Mouse (Mus musculus) kidney, embryonic 14.5 days (tissue): ENCODE results near the gene Nr2f2. TPM values are rescaled to one million over a fixed set of nuclear protein-coding genes. Genes with fewer than 3 reads are reported as not detected.
A peak's percentile ranks its signal among the peaks of the same experiment; 100 is the strongest.

ENCODE experiments used
- ATAC-seq: fragments of 200-750 bp; cut with Nextera tagmentation; 2 replicates; pipeline ENCODE4 v1.8.0; 2017; ENCODE audit warnings: moderate number of reproducible peaks, mild to moderate bottlenecking, moderate TSS enrichment, moderate library complexity; ENCODE audit not compliant: low FRiP score, low TSS enrichment
- H3K27ac ChIP-seq: fragments of 300-500 bp; sonication (generic); 2 replicates; pipeline ENCODE4 v1.5.1; 2014; ENCODE audit warnings: low read depth, mild to moderate bottlenecking, low read length, moderate library complexity, mixed read lengths
- H3K27me3 ChIP-seq: fragments of 300-500 bp; sonication (generic); 2 replicates; pipeline ENCODE4 v1.6.1; 2014; ENCODE audit warnings: mild to moderate bottlenecking, low read length; ENCODE audit not compliant: control insufficient read depth, insufficient read depth
- H3K36me3 ChIP-seq: fragments of 300-500 bp; sonication (generic); 2 replicates; pipeline ENCODE4 v1.6.1; 2014; ENCODE audit warnings: low read length, mixed read lengths; ENCODE audit not compliant: control insufficient read depth, insufficient read depth
- H3K4me1 ChIP-seq: fragments of 300-500 bp; sonication (generic); 2 replicates; pipeline ENCODE4 v1.6.1; 2014; ENCODE audit warnings: low read length, mixed read lengths; ENCODE audit not compliant: control insufficient read depth, insufficient read depth
- H3K4me2 ChIP-seq: fragments of 300-500 bp; sonication (generic); replicated peaks from 2 replicates; pipeline ENCODE4 v1.6.1; 2014; ENCODE audit warnings: low read depth, mild to moderate bottlenecking, low read length
- H3K4me3 ChIP-seq: fragments of 300-500 bp; sonication (generic); 2 replicates; pipeline ENCODE4 v1.5.1; 2014; ENCODE audit warnings: mild to moderate bottlenecking, low read length
- H3K9ac ChIP-seq: fragments of 300-500 bp; sonication (generic); 2 replicates; pipeline ENCODE4 v1.6.1; 2014; ENCODE audit warnings: low read depth, mild to moderate bottlenecking, low read length, moderate library complexity
- H3K9me3 ChIP-seq: fragments of 300-500 bp; sonication (generic); 2 replicates; pipeline ENCODE4 v1.6.1; 2016; ENCODE audit warnings: low read length; ENCODE audit not compliant: control insufficient read depth
- WGBS: fragments of 180-500 bp; shearing (Covaris S2); extraction: QIAGEN DNeasy Blood & Tissue Kit; methylation state at CpG from one replicate; pipeline ENCODE4 v1.1.7; 2014; 5-methylcytosine and 5-hydroxymethylcytosine counted together
- polyA plus RNA-seq: library from polyadenylated mRNA; unstranded; fragments of >200 nt; fragmentation: Nextera tagmentation; extraction: Ambion mirVana; gene quantifications from 2 replicates; pipeline ENCODE4 v1.2.1, GENCODE M21; 2014

Nr2f2 gene
- polyA plus RNA-seq, 1 experiment from 2014 or later, result 310 TPM

GRCm38 (mm10) chr7:70328206-70329036 is 38.1 kb downstream of the Nr2f2 start:
- H3K9ac ChIP-seq, result no peak overlapping the region
- peaks cover 12% of the 10 kb centered on the region; the same call in 1 of the 2 replicates for H3K4me1 ChIP-seq
- no peaks in the 10 kb centered on the region for H3K9me3 ChIP-seq
- no peak for ATAC-seq
- no peak overlapping the region for H3K27ac ChIP-seq
- H3K27me3 ChIP-seq, result peaks cover 17% of the 10 kb centered on the region
- no peak overlapping the region for H3K4me3 ChIP-seq
- 28% methylated on average over 10 of the region's 10 CpGs for WGBS
- H3K36me3 ChIP-seq, result no peaks in the 10 kb centered on the region
- H3K4me2 ChIP-seq, result no peak overlapping the region

DNA sequence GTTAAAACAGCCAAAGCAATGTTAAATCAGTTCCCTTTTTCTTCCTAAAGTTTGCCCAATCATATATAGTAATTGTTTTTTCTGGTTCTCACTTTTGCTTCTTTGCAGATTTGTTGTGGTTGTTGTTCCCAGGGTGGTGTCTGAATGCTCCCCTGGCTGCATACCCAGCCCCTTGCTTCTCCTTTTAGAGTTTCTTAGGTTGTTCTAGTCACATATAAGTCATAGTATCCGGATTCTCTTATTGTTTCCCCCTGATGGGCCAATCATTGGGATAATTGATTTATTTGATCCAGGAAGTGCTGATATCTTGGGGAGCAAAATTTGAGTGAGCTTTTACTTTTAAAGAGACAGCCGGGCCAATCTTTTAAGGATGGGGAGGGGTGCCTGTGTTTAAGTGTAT is 39.3 kb downstream of the Nr2f2 start:
- 52% methylated on average over 2 of the region's 2 CpGs for WGBS
- H3K4me3 ChIP-seq, result no peak overlapping the region
- no peak for ATAC-seq

DNA sequence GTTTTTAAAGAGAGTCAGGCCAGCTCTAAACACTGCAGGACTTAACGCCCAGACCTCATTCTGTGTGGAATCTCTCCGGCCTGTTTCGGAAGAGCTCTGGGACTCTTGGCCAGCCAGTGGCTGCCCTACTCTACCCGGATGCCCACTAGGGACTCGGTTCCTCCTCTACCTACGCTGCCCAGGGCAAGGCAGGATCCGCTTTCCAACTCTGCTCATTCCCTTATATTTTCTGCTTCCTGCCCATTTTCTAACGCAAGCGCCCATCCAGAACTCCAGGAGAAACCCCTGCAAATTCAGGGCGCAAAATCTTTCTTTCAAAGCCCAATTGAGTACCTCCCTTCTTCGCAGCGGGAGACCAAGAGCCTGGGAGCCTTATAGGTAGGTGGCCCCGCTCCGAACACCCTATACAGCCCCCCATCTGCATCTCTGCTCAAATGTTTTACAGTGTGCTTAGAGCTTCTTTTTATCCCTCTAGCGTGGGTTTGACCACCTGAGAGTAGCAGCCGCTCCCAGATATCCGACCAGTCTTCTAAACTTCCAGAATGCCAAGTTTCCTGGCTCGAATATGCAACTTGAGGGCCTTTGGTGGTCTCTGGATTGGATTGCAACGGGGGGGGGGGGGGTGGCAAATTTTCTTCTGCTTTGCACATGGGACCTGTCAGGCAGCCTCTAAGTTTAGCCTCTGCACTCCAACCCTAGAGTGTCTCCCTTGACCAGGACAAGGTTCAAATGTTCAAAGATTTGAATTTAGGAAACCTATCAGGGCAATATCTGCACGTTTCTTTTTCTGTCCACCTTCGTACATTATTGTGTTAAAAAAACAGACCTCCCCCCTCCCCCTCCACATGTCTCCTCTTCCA is 40.1 kb downstream of the Nr2f2 start:
- Histone ChIP-seq H3K9ac (no peak overlapping the region), H3K4me3 (peak overlapping the region; percentile 13; the same call in 1 of the 2 replicates), H3K4me1 (peaks cover 7% of the 10 kb centered on the region; the same call in 1 of the 2 replicates), H3K27me3 (peaks cover 19% of the 10 kb centered on the region), H3K36me3 (no peaks in the 10 kb centered on the region), H3K9me3 (no peaks in the 10 kb centered on the region), H3K27ac (no peak overlapping the region), H3K4me2 (peak overlapping the region; percentile 38)
- WGBS, result 7% methylated on average over 21 of the region's 21 CpGs
- ATAC-seq, result no peak

More for the DNA sequence above, 39.3 kb downstream of the Nr2f2 start:
- no peaks in the 10 kb centered on the region for H3K9me3 ChIP-seq
- H3K27ac ChIP-seq, result no peak overlapping the region
- no peak overlapping the region for H3K4me2 ChIP-seq
- H3K4me1 ChIP-seq, result peaks cover 7% of the 10 kb centered on the region; the same call in 1 of the 2 replicates
- no peaks in the 10 kb centered on the region for H3K36me3 ChIP-seq
- H3K27me3 ChIP-seq, result peaks cover 19% of the 10 kb centered on the region
- H3K9ac ChIP-seq, result no peak overlapping the region

DNA sequence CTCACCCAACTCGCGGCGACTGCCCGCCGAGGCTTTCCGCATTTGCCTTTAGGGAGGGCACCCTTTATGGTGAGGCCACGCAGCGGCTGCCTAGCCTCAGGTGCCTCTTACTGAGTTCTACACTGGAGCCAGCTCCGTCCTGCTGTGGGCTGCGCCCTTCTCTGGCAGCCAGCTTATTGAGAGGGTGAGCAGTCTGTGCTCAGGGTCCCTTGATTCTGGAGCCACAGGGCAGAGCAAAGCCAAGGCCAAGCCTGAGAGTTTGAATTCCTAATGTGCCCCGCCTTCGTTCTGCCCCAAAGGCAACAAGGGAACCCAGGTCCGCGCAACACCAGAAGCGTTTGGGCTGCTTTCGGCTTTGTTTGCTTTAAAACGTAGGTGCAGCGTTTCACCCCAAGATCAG is 41.2 kb downstream of the Nr2f2 start:
- peaks cover 19% of the 10 kb centered on the region for H3K27me3 ChIP-seq
- H3K9ac ChIP-seq, result no peak overlapping the region
- WGBS, result 3% methylated on average over 18 of the region's 18 CpGs
- H3K9me3 ChIP-seq, result no peaks in the 10 kb centered on the region
- peak; percentile 45; the same call in 1 of the 2 replicates for ATAC-seq
- H3K36me3 ChIP-seq, result no peaks in the 10 kb centered on the region
- no peak overlapping the region for H3K27ac ChIP-seq
- H3K4me3 ChIP-seq, result peak overlapping the region; percentile 13
- H3K4me1 ChIP-seq, result peaks cover 7% of the 10 kb centered on the region; the same call in 1 of the 2 replicates
- H3K4me2 ChIP-seq, result peak overlapping the region; percentile 38

GRCm38 (mm10) chr7:70324541-70324940 is 42.0 kb downstream of the Nr2f2 start:
- no peaks in the 10 kb centered on the region for H3K9me3 ChIP-seq
- H3K4me3 ChIP-seq, result no peak overlapping the region
- H3K4me1 ChIP-seq, result peaks cover 7% of the 10 kb centered on the region; the same call in 1 of the 2 replicates
- H3K27ac ChIP-seq, result no peak overlapping the region
- no peak overlapping the region for H3K4me2 ChIP-seq
- 35% methylated on average over 5 of the region's 5 CpGs for WGBS
- ATAC-seq, result no peak
- no peaks in the 10 kb centered on the region for H3K36me3 ChIP-seq
- peaks cover 19% of the 10 kb centered on the region for H3K27me3 ChIP-seq
- H3K9ac ChIP-seq, result no peak overlapping the region

DNA sequence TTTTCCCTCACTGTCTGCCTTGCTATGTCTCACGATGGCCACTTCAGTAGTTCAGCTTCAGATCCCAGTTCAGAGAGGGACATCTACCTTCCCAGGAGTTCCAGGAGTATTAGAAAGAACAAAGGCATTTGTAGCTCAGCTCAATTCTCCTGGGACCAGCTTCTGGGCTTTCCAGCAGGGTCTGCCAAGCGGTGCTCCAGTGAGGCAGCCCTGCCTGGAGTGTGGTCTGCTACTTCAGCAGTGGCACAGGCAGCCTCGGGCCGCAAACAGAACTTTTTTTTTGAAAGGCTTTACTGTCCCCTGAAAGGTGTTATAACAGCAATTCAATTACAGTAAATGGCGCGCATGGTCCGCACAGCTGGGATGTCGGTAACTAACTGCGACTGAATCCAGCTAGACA is 42.5 kb downstream of the Nr2f2 start:
- H3K36me3 ChIP-seq, result no peaks in the 10 kb centered on the region
- 35% methylated on average over 9 of the region's 9 CpGs for WGBS

DNA sequence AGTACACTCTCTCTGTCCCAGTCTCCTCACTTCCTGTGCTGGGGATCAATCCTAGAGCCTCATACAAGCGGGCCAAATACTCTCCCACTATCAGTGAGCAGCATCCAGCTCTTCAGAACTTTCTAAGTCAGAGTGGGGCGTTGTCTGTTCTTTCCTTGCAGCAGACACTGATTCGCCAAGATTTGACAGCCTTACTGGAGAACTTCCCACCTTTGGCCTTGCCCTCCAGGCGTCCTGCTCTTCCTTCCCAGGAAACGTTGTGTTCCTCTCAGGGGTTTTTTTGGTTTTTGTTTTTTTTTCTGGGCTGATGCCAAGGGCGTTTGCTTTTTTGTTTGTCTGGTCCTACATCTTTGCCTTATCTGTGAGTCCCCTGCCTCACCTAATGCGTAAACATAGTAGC is 60.8 kb downstream of the Nr2f2 start:
- H3K27ac ChIP-seq, result no peak overlapping the region
- no peaks in the 10 kb centered on the region for H3K36me3 ChIP-seq
- ATAC-seq, result no peak
- H3K4me2 ChIP-seq, result no peak overlapping the region
- no peaks in the 10 kb centered on the region for H3K27me3 ChIP-seq
- H3K9ac ChIP-seq, result no peak overlapping the region
- no peaks in the 10 kb centered on the region for H3K9me3 ChIP-seq
- H3K4me1 ChIP-seq, result no peaks in the 10 kb centered on the region
- no peak overlapping the region for H3K4me3 ChIP-seq
- WGBS, result 51% methylated on average over 7 of the region's 7 CpGs

More for the DNA sequence above, 42.5 kb downstream of the Nr2f2 start:
- H3K27me3 ChIP-seq, result peaks cover 16% of the 10 kb centered on the region
- no peak; the same call in 1 of the 2 replicates for ATAC-seq
- H3K4me2 ChIP-seq, result no peak overlapping the region
- no peak overlapping the region for H3K9ac ChIP-seq
- H3K4me1 ChIP-seq, result peaks cover 7% of the 10 kb centered on the region; the same call in 1 of the 2 replicates
- H3K4me3 ChIP-seq, result no peak overlapping the region
- no peak overlapping the region for H3K27ac ChIP-seq
- no peaks in the 10 kb centered on the region for H3K9me3 ChIP-seq

- Histone ChIP-seq H3K36me3 (no peaks in the 10 kb centered on the region), H3K27ac (no peak overlapping the region), H3K4me3 (no peak overlapping the region), H3K4me2 (no peak overlapping the region), H3K9ac (no peak overlapping the region), H3K27me3 (no peaks in the 10 kb centered on the region), H3K4me1 (no peaks in the 10 kb centered on the region), H3K9me3 (no peaks in the 10 kb centered on the region)
- no peak for ATAC-seq
Measured at GRCm38 (mm10) chr7:70304426-70304825, 62.1 kb downstream of the Nr2f2 start.
